Mouse (Mus musculus): ENCODE results near the gene Syne3.

The Syne3 gene

GRCm38 (mm10) chr12:105009370-105010212 is at the start of gene Syne3:
Gene Syne3 (minus strand): TSS chr12:105009809.
- DNase-seq: peak in 1 of 2 experiments; percentile 37

DNA sequence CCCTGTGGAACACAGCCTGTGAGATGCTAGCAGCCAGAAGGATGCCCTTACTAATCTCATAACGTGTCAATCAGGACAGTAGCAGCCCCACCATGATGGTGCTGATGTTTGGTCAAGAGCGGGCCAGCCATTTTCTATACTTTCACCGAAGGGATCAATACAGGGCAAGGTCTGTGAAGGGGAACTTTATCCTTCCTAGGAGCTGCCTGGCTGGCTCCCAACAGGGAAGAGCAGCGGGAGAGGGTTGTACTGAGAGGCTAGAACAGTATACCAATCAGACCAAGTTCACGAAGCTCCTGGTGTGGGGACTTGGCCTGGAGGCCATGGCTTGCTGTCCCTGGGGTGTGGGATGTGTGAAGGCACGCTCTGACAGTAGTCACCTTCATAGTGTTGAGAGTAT is 45.7 kb upstream of the Syne3 start:
- no peak for DNase-seq

DNA sequence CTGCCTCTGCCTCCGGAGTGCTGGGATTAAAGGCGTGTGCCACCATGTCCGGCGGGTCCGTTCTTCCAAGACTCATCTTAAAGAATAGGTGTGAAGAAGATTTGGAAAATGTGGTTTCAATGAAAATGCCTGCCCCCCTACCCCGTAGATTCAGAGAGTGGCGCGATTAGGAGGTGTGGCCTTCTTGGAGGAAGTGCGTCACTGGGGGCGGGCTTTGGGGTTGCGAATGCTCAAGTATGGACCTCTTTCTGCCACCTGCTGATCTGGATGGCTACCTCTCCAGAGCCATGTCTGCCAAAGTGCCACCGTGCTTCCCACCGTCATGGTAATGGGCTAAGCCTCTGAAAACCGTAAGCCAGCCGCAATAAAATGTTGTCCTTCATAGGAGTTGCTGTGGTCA is 44.4 kb upstream of the Syne3 start:
- DNase-seq: no peak

DNA sequence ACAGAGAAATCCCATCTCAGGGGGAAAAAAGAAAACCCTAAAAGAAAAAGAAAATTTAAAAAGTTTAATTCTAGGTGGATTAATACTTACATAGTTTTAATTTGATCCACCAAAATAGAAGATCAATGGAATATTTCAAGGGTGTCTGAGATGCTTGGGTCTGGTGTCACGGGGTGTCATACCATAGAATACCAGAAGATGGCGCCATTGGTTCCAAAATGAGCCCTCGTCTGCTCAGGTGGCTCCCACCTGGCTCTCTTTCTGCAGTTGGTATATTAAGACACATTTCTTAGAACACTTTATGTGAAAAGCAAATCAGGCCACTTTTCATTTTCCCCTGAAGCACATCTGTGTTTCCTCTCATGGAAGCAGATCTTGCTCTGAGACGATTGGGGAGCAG is 41.3 kb upstream of the Syne3 start:
- peak; percentile 88 to 89 for DNase-seq

GRCm38 (mm10) chr12:105049813-105050212 is 40.2 kb upstream of the Syne3 start:
- no peak for DNase-seq

DNA sequence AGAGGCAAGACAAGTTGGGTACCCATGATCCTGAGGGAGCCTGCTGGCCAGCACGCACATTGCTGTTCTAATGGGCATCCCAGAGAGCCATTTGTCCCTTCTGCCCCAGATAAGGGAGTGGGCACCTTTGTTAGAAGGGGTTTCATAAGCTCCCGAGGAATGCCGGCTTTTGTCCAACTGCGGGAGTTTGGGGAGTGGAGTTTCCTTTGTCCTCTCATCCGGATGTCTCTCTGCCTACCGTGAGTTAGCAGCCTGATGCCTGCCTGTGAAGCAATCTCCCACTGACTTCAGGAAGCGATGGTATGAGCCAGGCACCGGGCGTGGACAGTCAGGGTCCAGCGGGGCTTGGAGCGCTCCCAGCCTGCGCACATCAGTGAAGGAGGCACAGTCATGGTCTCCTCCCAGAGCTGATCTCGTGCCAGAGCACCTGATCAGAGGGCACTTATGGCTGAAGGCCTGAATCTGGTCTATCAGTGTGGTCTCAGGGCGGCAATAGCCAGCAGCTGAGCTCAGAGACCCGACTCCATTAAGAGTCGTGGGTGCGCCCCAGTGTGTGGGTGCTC is 38.8 kb upstream of the Syne3 start:
- DNase-seq: peak in 1 of 2 experiments; percentile 42

- no peak for DNase-seq
Measured at GRCm38 (mm10) chr12:105044775-105045174, 35.2 kb upstream of the Syne3 start.

GRCm38 (mm10) chr12:105043081-105043480 is 33.5 kb upstream of the Syne3 start:
- no peak for DNase-seq

- DNase-seq: no peak
Measured at GRCm38 (mm10) chr12:105040950-105041349, 31.3 kb upstream of the Syne3 start.

DNA sequence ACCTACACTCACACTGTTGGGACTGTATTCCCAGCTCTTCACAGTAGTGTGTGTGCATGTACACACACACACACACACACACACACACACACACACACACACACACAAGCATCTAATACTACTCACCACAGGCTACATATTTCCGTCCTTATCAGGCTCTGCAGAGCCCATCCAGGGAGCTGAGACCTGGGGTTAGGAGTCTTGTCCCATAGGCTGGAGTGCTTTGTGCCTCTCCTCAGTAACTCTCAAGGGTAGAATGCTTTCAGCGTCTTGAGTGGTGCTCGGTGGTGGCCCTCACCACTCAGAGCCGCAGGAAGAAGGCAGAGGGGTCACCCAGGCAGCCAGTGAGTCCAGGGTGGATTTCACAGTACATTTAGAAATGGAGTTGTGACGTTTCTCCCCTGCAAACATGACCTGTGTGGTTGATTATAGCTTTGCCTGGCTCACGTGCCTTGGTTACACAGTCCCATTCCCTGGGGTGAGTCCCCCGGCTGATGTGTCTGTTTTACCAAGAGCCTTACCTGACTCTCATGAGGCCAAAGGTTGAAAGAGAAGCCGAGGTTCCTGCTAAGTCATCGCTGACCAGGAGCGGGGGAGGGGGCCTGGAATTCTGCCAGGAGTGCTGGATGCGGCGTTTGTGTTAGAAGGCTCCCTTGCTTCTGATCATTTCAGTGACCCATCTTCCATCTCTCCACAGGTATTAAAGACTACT is 30.1 kb upstream of the Syne3 start:
- DNase-seq: peak in 1 of 2 experiments; percentile 71

- no peak for DNase-seq
Measured at GRCm38 (mm10) chr12:105038918-105039317, 29.3 kb upstream of the Syne3 start.

DNA sequence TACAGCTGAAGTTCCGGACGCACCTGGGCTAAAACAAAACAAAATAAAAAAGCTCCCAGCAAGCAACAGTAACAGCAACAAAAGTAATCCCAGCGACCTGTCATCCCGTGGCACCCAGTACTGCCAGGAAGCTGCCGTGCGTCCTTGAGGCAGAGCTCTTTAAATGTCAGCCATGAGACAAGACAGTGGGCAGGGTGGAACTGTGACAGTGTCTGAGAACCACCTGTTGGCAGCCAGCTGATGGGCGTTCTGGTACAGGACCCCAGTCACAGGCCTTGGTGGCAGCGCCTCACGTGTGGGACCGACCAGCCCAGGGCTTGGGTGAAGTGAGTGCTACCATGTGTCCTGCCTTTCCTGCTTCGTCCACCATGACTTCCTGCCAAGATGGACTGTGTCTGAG is 28.6 kb upstream of the Syne3 start:
- no peak for DNase-seq

DNA sequence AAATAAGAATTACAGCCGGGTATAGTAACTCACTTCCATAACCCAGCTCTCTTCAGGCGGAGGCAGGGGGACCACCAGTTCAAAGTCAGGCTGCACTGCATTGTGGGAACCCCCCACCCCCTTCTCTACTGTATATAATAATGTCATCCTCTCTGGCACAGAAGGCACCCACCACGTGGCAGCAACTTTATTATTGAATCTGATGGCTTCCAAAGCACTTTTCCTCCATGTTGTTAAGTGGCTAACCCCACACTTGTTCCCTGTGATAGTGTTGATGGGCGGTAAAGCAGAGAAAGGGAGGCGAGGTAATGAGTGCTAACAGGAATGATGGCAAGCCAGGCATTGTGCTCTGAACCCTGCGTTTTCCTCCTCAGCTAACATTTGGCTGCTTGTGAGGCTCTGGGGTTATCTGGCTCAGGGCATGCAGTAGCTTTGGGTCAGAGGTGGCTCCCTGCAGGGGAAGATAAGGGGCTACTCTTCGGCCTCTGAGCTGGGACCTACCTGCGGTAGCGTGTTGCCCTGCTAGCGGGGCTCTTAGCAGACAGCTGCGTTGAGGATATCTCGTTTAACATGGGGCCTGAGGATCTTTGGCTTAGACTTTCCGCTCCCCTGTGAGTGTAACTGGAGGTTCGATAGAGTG is 24.6 kb upstream of the Syne3 start:
- no peak for DNase-seq

DNA sequence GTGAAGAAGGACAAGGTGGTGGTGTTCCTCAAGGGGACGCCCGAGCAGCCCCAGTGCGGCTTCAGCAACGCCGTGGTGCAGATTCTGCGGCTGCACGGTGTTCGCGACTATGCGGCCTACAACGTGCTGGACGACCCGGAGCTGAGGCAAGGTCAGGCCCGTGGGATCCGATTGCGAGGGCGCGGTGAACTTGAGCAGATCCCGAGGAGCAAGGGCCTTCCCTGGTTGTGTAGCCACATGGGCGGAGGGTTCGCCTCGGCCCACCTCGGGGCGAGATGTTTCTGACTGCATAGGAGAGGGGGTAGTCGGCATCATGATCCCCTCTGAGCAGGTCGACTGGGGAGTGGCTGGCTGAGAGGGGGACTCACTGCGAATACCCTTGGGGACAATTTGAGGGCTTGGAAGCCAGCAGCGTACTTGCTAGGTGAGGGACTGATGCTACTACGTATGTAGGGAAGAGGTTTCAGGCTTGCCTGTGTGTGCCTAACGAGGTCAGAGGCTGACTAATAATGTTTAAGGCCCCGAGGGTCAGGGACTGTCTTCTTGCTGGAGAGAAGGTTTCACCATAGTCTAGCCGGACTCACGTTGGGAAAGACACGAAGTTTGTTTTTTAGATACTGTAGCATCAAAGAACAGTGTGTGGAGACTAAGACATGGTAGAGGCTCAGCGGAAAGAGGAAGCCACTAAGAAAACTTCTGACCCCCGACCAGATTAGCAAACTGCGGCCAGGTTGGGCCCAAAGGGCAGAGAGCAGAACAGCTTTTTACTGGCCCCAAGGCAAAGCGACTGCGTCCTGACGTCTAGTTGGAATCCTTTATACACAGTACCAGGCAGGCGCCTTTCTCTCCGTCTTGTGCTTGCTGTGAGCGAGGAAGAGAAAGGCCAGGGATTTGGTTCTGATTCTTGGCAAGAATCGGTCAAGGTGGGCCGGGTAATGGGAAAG is 23.5 kb upstream of the Syne3 start:
- no peak for DNase-seq

DNA sequence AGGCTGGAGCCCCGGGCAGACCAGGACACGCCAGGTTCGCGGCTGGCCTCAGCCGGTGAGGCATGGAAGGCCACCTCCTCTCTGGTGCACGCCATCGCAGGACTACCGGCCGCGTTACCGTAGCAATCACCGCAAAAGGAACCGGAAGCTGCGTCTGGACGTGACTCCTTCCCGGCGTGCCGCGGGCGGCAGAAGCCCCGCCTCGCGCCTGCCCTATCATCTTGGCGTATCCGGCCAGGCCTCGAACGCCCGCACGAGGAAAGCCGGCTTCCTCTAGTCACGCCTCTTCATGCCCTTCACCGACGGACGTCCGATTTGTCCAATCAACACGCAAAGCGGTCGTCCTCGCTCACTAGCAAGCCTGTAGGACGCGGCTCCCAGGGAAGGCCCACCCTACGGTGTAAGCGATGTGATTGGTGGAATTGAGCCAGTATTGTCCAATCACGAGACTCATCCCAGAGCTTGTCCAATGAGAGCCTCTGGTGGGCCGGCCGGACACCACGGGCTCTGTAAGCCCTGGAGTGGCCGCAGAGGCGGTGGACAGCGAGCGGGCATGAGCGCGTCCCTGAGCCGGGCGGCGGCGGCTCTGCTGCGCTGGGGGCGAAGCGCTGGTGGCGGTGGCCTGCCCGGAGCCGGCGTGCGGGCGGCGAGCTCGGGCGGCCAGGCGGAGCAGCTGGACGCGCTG is 22.7 kb upstream of the Syne3 start, which contains the start of gene Glrx5:
Gene Glrx5, plus strand, starts transcription at position 542 of the 685 bp plus-strand sequence.
- peak; percentile 98 to 99 for DNase-seq

- peak in 1 of 2 experiments; percentile 43 for DNase-seq
Measured at GRCm38 (mm10) chr12:105031081-105032058, 21.8 kb upstream of the Syne3 start.

DNA sequence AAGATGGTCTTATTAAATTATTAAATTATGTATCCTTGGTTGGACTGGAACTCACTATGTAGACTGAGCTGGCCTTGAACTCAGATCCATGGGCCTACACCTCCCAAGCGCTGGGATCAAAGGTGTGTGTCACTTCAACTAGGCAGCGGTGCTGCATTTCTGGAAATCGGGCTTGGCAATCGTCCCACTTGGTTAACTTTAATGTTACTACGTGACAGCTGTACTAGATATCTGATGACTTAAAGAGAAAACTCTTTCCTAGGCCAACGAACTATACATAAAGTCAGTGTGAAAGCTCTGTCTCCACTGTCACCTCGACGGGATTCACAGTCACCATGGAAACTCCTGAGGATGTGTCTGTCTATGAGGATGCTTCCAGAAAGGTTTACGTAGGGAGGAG is 20.3 kb upstream of the Syne3 start:
- no peak for DNase-seq

GRCm38 (mm10) chr12:105027323-105027991 is 17.8 kb upstream of the Syne3 start:
- DNase-seq: peak; percentile 50 to 72

DNA sequence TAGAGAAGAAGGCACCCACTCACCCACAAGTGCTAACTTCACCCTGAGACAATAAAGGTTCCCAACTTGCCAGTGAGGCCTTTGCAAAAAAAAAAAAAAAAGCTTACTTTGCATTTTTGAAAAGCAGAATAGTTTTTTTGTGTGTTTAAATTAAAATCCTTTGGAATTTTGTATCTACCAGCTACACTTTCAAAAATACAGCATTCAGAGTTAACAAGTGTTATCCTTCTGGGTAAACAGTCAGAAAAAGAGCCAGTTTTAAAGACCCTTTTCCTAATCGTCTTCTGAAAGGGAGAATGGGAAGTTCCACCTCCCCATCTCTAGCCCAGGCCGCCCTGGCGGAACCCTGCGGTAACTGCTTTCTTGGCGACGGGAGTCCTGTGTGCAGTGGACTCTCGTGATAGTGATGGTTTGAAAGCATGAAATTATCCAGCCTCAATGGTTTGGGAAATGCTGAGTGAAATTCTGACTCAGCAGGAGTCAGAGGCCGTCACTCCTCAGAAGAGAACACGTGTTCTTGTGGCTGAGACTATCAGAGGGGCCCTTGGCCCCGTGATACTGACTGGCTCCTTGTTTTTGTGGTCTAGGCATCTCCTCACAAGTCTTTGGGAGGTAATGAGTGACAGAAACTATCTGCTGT is 16.5 kb upstream of the Syne3 start:
- DNase-seq: no peak
